Mouse (Mus musculus): Measurements from ENCODE around the gene Pou2f2.

The Pou2f2 gene

DNA sequence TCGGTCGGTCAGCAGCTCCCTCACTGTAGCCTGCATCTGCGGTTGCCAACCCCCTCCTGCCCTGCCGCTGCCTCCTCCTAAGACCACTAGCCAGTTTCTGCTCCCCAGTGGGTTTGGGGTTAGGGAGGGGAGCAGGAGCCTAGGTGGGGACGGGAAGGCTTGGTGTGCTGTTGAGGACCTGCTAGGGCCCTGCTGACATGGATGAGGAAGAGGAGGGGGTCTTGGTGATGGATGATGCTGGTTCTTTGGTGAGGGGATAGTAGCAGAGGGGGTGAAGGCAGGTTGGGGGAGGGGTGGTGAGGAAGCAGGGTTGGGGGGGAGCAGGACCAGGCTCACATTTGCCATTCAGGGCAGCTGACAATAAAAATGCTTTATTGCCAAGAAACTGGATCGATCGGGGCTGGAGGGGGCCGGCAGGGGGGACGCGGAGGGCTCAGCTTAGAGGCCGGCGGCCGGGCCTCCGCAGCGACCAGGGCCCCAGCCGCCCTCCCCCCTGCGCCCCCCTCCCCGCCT, 29.3 kb downstream of the Pou2f2 start:
- DNase-seq (ENCODE audit: low spot score in 2 of 2) = no peak

DNA sequence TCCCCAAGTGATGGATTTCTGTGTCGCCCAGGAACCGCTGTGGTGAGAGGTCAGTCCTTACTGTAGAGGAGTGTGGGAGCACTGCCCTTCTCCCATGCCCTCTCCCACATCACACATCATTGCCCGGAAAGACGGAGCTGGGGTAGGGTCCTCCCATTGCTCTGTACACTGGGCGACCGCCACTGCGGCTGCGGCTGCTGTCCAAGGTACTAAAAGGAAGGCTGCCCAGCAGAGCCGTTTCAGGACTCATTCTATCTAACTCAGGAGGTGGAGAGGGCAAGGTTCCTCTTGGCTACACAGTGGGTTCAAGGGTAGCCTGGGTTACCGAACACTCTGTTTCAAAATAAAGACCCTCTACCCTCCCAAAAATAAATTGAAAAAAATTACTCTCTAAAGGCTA, 33.6 kb downstream of the Pou2f2 start:
- no peak for DNase-seq (ENCODE audit: low spot score in 2 of 2)

- no peak for DNase-seq (ENCODE audit: low spot score in 2 of 2)
Observed at GRCm38 (mm10) chr7:25141761-25142160, 37.8 kb downstream of the Pou2f2 start.

DNA sequence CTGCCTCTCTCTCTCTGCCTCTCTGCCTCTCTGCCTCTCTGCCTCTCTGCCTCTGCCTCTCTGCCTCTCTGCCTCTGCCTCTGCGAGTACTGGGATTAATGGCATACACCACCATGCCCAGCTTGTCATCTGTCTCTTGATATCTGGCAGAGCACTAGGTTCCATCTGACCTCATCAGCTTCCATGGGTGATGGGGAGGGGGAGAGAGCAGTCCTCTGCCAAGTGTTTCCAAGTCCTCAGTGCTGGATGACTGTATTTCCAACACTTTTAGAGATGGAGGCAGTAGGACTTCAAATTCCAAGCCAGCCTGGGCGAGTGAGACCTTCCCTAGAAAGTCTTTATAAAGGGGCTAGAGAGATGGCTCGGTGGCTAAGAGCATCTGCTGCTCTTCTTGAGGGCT, 42.0 kb downstream of the Pou2f2 start:
- no peak for DNase-seq (ENCODE audit: low spot score in 2 of 2)

- DNase-seq (ENCODE audit: low spot score in 2 of 2) = peak; percentile 64 to 76
Observed at GRCm38 (mm10) chr7:25133092-25134049, 46.2 kb downstream of the Pou2f2 start.

DNA sequence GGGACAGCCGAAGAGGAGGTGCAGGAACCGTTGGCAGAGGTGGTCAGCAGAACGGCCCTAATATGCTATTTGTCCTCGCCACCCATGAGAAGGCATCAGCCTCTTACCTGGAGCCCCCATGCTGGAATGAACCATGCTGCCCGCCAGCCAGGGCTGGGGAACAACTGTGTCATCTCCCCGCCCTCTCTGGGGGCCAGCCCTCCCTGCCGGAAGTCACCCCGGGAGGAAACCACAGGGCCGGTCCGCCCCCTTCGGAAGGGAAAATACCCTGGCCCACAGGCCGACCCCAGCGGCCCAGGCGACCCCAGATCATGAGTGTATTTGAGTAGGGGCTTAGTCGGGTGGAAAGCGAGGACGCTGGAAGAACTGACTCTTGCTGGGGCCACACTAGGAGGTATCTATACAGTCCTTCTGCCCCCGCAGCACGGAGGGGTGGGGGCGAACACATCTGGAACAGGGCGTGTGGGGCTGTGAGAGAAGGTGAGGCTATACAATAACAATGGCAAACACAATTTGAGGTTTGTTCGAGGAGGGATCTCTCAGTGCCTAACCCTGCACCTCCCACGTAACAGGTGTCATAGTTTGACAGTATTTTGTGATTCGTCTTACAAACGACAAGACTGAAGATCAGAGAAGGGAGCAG, 47.1 kb downstream of the Pou2f2 start:
- DNase-seq (ENCODE audit: low spot score in 2 of 2) = no peak

GRCm38 (mm10) chr7:25131247-25131646, 48.3 kb downstream of the Pou2f2 start:
- DNase-seq (ENCODE audit: low spot score in 2 of 2) = no peak

DNA sequence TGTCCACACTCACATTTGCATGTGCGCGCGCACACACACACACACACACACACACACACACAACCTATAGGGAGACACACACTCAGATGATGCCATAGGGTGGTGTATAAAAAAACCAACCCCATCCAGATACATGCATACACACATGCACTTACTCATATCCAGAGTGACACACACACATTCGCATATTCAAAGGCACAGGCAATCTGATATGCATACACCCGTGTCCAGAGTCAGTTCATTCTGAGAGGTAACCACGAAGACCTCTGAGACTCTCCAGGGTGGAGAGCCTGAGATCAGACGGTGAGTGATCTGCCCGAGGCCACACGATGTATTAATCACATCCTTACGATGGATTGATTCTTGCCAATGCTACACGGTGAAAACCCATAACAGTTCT, 49.0 kb downstream of the Pou2f2 start:
- DNase-seq (ENCODE audit: low spot score in 2 of 2) = no peak

- DNase-seq (ENCODE audit: low spot score in 2 of 2) = no peak
Observed at GRCm38 (mm10) chr7:25129390-25129979, 50.0 kb downstream of the Pou2f2 start.

GRCm38 (mm10) chr7:25127971-25128370, 51.6 kb downstream of the Pou2f2 start:
- no peak for DNase-seq (ENCODE audit: low spot score in 2 of 2)

DNA sequence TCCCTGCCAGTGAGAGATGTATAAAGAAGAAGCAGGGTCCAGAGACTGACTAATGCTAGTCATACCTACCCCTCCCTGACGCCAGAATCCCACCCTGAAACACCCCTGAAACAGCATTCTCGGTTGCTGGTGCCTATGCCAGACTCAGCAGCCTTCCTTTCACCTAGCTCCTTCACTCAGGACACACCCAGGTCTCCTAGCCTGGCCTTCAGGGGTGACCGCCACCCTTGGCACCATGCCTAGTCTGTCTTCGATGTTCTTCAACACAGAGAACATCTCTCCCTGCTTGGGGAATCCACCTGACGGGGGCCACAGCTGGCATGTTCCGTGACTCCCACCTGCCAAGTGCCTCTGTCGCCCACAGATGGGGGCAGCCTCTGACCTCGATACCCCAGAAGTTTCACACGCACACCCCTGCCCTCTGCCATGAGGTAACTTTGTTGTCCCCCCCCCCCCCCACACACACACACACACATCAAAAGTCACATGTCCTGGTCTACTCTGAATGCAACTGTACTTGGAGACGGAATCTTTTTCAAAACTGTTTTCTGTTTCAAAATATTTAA, 53.7 kb downstream of the Pou2f2 start:
- no peak for DNase-seq (ENCODE audit: low spot score in 2 of 2)

- no peak for DNase-seq (ENCODE audit: low spot score in 2 of 2)
Observed at GRCm38 (mm10) chr7:25121240-25121786, 58.2 kb downstream of the Pou2f2 start.

- DNase-seq (ENCODE audit: low spot score in 2 of 2) = no peak
Observed at GRCm38 (mm10) chr7:25120061-25120834, 59.3 kb downstream of the Pou2f2 start.

DNA sequence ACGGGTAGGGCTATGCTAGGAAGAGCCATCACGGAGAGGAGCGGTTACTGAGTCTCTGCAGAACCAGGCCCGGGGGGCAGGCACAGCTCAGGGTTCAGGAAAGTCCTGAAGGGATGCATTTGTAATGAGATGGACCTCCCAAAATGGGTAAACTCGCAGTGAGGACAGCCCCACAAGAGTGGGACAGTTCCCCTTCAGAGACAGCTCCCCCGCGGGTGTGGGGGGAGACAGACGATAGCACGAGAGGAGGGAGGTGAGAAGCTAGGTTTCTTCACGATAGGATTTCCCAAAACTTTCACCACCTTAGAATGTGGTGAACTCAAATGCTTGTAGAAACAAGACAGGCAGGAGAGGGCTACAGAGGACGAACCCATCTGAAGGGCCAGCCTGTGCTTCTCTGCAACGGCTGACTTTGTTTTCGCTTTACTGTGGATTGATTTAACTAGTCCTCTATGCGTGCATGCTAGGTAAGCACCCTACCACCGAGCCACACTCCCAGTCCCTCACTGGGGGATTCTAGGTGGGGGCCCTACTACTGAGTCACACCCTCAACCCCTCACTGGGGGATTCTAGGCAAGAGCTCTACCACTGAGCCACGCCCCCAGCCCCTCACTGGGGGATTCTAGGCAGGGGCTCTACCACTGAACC, 66.4 kb downstream of the Pou2f2 start:
- DNase-seq (ENCODE audit: low spot score in 2 of 2) = no peak

GRCm38 (mm10) chr7:25112178-25112955, 67.2 kb downstream of the Pou2f2 start:
- DNase-seq (ENCODE audit: low spot score in 2 of 2) = no peak

- DNase-seq (ENCODE audit: low spot score in 2 of 2) = no peak
Observed at GRCm38 (mm10) chr7:25110336-25110735, 69.2 kb downstream of the Pou2f2 start.

- DNase-seq (ENCODE audit: low spot score in 2 of 2) = no peak
Observed at GRCm38 (mm10) chr7:25109355-25109754, 70.2 kb downstream of the Pou2f2 start.

DNA sequence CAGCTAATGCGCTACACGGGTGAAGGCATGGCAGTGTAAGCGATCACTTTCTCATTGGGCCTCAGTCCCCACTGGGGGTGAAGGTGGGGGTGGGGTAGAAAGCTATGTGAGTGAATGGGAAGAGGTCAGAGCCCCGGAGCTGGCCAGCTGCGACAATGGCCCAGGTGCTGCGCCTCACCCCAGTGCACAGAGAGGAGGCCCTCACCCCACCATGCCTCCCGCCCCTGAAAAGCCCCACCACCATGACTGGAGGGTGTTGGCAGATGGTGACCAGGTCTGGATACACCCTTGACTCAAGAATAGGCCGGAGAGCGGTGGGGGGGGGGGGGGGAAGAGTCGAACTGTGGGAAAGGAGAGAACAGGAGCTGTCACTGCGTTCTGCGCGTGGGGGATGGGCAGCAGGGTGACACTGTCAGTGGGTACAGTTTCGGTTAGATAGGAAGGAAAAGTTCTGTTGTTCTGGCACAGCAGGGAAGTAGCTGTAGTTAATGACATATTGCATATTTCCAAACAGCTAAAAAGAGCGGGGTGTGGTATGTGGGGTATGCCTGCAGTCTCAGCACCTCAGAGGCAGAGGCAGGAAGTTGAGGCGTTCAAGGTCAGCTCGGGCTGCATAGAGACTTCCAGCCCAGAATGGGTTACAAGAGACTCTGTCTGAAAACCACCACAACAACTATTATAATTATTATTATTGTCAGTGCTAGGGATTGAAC, 72.6 kb downstream of the Pou2f2 start:
- DNase-seq (ENCODE audit: low spot score in 2 of 2) = no peak

All from frontal cortex, postnatal 14 days (tissue).